Mouse (Mus musculus) effector memory CD4-positive, alpha-beta T cell, adult 7 months (primary cell): ENCODE data around the gene Adam15. TPM values are rescaled to one million over a fixed set of nuclear protein-coding genes. Genes with fewer than 3 reads are reported as not detected.

Experiments used
- polyA plus RNA-seq: library from polyadenylated mRNA; unstranded; fragments of 100-300 nt; shearing (Covaris generic); gene quantifications from one replicate; pipeline ENCODE4 v1.2.1, GENCODE M21; 2017

Adam15 gene
- 18.8 TPM for polyA plus RNA-seq

DNA sequence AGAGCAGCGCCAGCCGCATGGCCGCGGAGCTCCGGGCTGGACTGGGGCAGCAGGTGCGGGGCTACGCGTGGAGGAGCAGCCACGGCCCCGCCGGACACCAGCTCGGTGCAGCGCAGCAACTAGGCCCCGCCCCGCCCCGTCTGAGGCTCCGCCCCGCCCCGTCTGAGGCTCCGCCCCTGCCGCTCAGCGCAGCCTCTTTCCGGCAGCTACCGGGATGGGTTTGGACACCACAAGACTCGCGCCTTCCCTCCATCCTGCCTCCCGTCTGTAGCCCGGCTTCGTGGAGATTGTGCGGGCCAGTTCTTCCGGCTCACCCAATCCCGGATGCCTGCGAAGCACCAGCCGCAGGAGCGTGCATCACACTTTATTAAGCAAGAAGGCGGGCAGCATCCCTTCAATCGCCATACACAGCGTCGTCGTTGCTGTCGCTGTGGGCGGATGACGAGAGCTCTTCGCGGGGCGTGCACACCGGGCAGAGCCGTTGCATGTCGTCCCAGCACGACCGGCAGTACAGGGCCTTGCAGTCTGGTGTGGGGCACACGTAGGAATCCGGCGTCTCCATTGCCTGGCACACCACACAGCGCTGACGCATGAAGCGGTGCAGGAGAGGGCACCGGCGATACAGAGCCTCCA, at the start of gene Adam15:
Gene Adam15, minus strand, starts transcription at position 128 of the 633 bp plus-strand sequence.

DNA sequence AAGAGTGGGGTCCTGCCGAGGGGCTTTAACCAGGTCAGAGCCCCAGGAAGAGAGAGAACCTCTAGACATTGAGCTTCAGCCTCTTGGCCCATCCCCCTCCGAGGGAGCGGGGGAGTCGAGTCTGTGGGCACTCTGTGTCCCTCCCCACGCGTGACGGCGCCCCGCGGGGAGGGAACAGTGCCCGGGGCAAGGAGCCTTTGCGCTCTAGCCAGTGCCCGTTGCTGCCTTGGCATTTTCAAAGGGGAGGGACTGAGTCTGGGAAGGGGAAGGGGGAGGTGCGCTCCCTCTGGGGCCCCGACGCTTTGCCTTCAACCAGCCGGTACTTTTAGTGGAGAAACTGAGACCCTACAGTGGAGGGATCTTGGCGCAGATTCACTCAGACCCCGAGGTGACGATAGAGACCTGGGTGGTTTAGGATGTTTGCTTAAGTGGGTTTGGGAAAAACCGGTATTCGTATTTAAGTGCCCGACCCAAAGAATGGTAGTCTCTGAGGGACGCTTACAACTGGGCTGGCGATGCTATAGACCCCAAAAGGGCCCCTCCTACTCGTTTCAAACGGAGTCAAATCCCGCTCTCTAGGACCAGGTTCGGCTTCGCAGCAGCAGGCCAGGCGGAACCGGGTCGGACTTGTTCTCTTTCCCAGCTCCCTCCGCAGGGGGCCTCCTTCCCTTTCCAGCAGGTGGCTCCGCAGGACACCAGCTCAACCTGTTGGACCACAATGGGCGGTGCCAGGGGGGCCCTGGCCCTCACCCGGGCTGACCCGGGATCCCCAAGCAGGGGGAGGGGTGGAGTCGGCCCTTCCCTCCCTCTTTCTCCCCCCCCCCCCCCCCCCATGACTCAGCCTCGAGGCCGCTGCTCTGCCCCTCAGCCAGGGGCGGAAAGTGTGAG, 44.5 kb upstream of the Adam15 start, which contains the start of gene Zbtb7b:
Gene Zbtb7b, minus strand, starts transcription at position 771 of the 888 bp plus-strand sequence.

DNA sequence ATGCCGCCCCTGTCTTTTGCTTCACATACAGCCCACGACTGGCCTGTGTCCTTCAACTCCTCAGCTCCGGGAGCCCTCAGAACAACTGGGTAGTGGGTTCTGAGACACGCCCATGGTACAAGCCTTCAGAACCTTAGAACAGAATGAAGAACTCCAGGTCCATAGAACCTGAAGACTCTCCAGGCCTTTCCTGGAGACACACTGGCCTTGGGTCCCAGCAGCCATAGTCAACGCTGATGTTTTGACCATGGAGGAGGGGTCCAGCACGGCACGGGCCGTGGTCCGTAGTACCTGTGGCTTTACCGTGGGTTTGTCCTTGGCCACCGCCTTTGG, 15.3 kb upstream of the Adam15 start, which contains the start of gene Dcst1:
Gene Dcst1, minus strand, starts transcription at position 101 of the 333 bp plus-strand sequence.

DNA sequence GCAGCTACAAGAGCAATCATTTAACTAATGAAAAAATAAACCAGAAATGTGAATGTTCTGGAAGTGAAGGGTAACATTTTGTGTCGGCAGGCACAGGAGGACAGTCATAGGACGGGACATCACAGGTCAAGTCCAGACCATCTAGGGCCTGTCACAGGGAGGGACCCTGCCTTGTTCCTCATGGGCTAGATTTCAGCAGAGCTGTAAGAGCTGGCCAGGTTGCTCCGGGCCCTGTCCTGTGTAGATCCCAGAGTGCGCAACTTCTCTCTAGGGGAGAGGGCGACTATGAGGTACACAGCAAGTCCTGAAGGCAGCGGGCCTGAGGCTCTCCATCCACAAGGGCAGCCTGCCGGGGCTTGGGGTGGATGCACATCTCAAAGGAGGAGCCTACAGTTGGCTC, 11.9 kb upstream of the Adam15 start, which contains the start of gene Dcst2:
Gene Dcst2, plus strand, starts transcription at position 301 of the 400 bp plus-strand sequence.

DNA sequence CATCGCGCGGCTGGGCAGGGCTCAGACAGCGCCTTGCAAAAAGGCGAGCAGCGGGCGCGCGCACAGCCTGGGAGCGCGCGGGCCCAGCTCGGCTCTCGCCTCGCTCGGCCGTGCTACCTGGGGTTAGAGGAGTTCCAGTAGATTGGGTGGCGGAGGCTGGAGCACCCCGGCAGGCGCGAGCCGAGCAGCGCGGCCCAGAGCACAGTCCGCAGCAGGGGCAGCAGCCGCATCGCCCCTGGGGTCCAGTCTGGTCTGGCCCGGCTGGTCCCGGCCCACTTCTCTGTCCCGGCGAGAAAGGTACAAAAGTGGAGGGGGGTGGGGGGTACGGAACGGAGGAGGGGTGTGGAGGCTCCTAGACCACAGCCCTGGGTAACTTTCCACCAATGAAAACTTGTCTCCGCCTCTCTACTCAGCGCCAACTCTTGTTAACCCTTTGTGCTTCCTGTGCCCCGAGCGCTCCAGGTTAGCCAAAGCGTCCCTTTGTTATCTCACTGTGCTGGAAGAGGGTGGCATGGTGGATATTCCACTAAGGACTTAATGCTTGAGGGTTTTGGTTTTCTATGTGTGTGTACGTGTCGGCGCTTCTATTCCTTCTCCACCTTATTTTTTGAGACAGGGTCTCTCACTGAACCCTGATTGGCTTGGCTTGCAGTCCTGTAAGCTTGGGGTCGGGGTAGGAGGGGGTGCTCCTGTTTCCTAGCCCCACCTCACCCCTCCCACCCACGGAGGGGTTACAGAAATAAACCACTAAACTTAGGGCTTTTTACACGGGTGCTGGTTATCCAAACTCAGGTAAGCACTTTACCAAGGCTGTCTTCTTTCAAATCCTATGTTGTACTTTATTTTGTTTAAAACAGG, 11.8 kb downstream of the Adam15 start, which contains the start of gene Efna4:
Gene Efna4, minus strand, starts transcription at position 308 of the 858 bp plus-strand sequence.

DNA sequence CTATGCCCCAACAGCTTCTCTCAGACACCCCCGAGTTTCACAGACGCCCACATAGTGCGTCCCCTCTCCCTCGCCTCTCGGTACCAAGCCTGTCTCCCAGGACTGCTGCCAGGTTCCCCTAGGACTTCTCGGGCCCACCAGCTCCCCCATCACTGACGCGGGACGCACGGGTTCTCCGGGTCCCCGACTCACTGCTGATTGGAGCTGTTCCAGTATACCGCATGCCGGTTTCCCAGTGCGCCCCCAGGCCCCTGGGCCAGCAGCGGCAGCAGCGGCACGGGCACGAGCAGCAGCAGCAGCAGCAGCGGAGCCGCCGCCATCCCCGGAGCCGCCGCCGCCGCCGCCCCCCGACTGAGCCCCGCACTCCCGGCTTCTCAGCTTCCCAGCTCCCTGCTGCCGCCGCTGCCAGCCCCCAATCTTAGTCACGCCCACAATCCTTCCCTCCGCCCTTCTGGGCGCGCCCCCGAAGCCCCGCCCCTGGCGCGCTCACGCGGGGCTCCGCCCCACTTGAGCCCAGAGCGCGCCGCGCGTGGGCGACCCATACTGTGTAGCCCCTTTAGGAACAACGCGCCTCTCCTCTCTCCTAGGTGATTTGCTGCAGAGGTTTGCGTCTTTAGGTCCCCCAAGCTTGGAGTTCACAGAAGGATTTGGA, 27.2 kb downstream of the Adam15 start, which contains the start of gene Efna3:
Gene Efna3, minus strand, starts transcription at position 452 of the 652 bp plus-strand sequence.

Other genes starting within 250 kb of the Adam15 start
- gene Gm43738, start 248.9 kb downstream of the Adam15 start, polyA plus RNA-seq, result not detected
- gene Fdps, start 248.0 kb downstream of the Adam15 start, polyA plus RNA-seq, result 39.4 TPM
- not detected for gene Pklr, start 213.9 kb downstream of the Adam15 start, polyA plus RNA-seq
- gene Hcn3, start 189.8 kb downstream of the Adam15 start, polyA plus RNA-seq, result 0.48 TPM
- 80.7 TPM for gene Clk2, start 185.2 kb downstream of the Adam15 start, polyA plus RNA-seq
- 240 TPM for gene Scamp3, start 172.5 kb downstream of the Adam15 start, polyA plus RNA-seq
- 102 TPM for gene Fam189b, start 166.9 kb downstream of the Adam15 start, polyA plus RNA-seq
- 106 TPM for gene Gba, start 147.1 kb downstream of the Adam15 start, polyA plus RNA-seq
- 2.3 TPM for gene Thbs3, start 134.8 kb downstream of the Adam15 start, polyA plus RNA-seq
- gene Mtx1, start 122.9 kb downstream of the Adam15 start, polyA plus RNA-seq, result 86.4 TPM
- gene Muc1, start 120.9 kb downstream of the Adam15 start, polyA plus RNA-seq, result 12.5 TPM
- 246 TPM for gene Krtcap2, start 104.0 kb downstream of the Adam15 start, polyA plus RNA-seq
- gene Trim46, start 103.7 kb downstream of the Adam15 start, polyA plus RNA-seq, result 2.6 TPM
- gene Dpm3, start 90.6 kb downstream of the Adam15 start, polyA plus RNA-seq, result 76.3 TPM
- gene Slc50a1, start 79.4 kb downstream of the Adam15 start, polyA plus RNA-seq, result 134 TPM
- not detected for gene Efna1, start 68.9 kb downstream of the Adam15 start, polyA plus RNA-seq
- not detected for gene Efna3, start 27.0 kb downstream of the Adam15 start, polyA plus RNA-seq
- gene Efna4, start 12.0 kb downstream of the Adam15 start, polyA plus RNA-seq, result 0.32 TPM
- 0.16 TPM for gene Dcst2, start 12.0 kb upstream of the Adam15 start, polyA plus RNA-seq
- gene Dcst1, start 15.3 kb upstream of the Adam15 start, polyA plus RNA-seq, result 0.16 TPM
- 10.7 TPM for gene Zbtb7b, start 44.8 kb upstream of the Adam15 start, polyA plus RNA-seq
- gene Lenep, start 52.8 kb upstream of the Adam15 start, polyA plus RNA-seq, result not detected
- 32.0 TPM for gene Flad1, start 61.9 kb upstream of the Adam15 start, polyA plus RNA-seq
- 10.2 TPM for gene Cks1b, start 68.4 kb upstream of the Adam15 start, polyA plus RNA-seq
- 71.5 TPM for gene Shc1, start 68.4 kb upstream of the Adam15 start, polyA plus RNA-seq
- gene Pygo2, start 80.2 kb upstream of the Adam15 start, polyA plus RNA-seq, result 47.8 TPM
- gene Pbxip1, start 86.7 kb upstream of the Adam15 start, polyA plus RNA-seq, result 109 TPM
- gene Pmvk, start 104.5 kb upstream of the Adam15 start, polyA plus RNA-seq, result 7.7 TPM
- gene Kcnn3, start 170.2 kb upstream of the Adam15 start, polyA plus RNA-seq, result not detected